ENCODE assay signal across 11 mouse cellular contexts in genomic region chr10:61495461-61495860, GRCm38 (mm10). TPM values are rescaled to one million over a fixed set of nuclear protein-coding genes. Genes with fewer than 3 reads are reported as not detected.
DNase-seq lines count a peak whose midpoint lies in the region; ATAC-seq and TF ChIP-seq lines count a peak whose summit lies in the region.
"Had no signal": no experiment of that assay in that cellular context is flagged by ENCODE, and none has a peak within 500 bp of the region (broad histone marks: within the 10 kb centered on the region; RNA-seq: fewer than 3 reads in every experiment).

No protein-coding gene starts in this region.

- no peak for ATAC-seq in hindbrain, embryonic 16.5 days
- ATAC-seq in midbrain, embryonic 13.5 days: no peak
- ATAC-seq in midbrain, postnatal 0 days (ENCODE audit: low FRiP score): no peak

- H3K4me3 ChIP-seq in hindbrain, embryonic 10.5 days: no peak overlapping the region
- H3K4me3 ChIP-seq in hindbrain, embryonic 16.5 days (ENCODE audit: low read length): no peak overlapping the region
- no peak overlapping the region for H3K4me3 ChIP-seq in midbrain, embryonic 13.5 days (replicated peaks)
- H3K4me3 ChIP-seq in midbrain, postnatal 0 days (ENCODE audit: low read depth, low read length): no peak overlapping the region

- H3K27me3 ChIP-seq in hindbrain, embryonic 10.5 days (ENCODE audit: insufficient read depth, poor library complexity, severe bottlenecking): no peaks in the 10 kb centered on the region
- no peaks in the 10 kb centered on the region; the same call in 1 of the 2 replicates for H3K27me3 ChIP-seq in hindbrain, embryonic 16.5 days (replicated peaks; ENCODE audit: control insufficient read depth, insufficient read depth, low read length)
- H3K27me3 ChIP-seq in midbrain, embryonic 13.5 days: no peaks in the 10 kb centered on the region
- no peaks in the 10 kb centered on the region for H3K27me3 ChIP-seq in midbrain, postnatal 0 days (ENCODE audit: insufficient read depth, low read length)

- TF ChIP-seq CTCF in midbrain, postnatal 0 days (IDR thresholded peaks at IDR 0.05): no peak

- no peak overlapping the region for H3K4me2 ChIP-seq in hindbrain, embryonic 16.5 days (ENCODE audit: low read length)
- H3K4me2 ChIP-seq in midbrain, embryonic 13.5 days (replicated peaks): no peak overlapping the region
- no peak overlapping the region for H3K4me2 ChIP-seq in midbrain, postnatal 0 days (ENCODE audit: low read depth, low read length, poor library complexity, severe bottlenecking)

- no peak overlapping the region for H3K9ac ChIP-seq in hindbrain, embryonic 16.5 days (ENCODE audit: low read depth, low read length)
- no peak overlapping the region for H3K9ac ChIP-seq in midbrain, embryonic 13.5 days (replicated peaks)
- no peak overlapping the region for H3K9ac ChIP-seq in midbrain, postnatal 0 days (replicated peaks; ENCODE audit: low read length, poor library complexity, severe bottlenecking)

- no peaks in the 10 kb centered on the region for H3K9me3 ChIP-seq in hindbrain, embryonic 10.5 days
- no peaks in the 10 kb centered on the region for H3K9me3 ChIP-seq in hindbrain, embryonic 16.5 days (ENCODE audit: control insufficient read depth, low read length)
- H3K9me3 ChIP-seq in midbrain, embryonic 13.5 days: no peaks in the 10 kb centered on the region
- no peaks in the 10 kb centered on the region for H3K9me3 ChIP-seq in midbrain, postnatal 0 days (ENCODE audit: low read length)

- DNase-seq in embryo, embryonic 10.5 days (ENCODE audit: low spot score): peak; percentile 24
- no peak for DNase-seq in embryo, embryonic 9.5 days (ENCODE audit: extremely low spot score)
- DNase-seq in hindbrain, embryonic 10.5 days (ENCODE audit: low spot score): no peak
- DNase-seq in midbrain, postnatal 0 days (ENCODE audit: low spot score): no peak
- DNase-seq in yolk sac, embryonic 10.5 days (ENCODE audit: low spot score): peak; percentile 7
- no peak for DNase-seq in frontal cortex, adult 2 months (ENCODE audit: extremely low spot score in 1 of 2, low spot score in 1 of 2)
- DNase-seq: adrenal gland, postnatal 10 days; heart, postnatal 10 days; lung, adult 18-20 months had no signal

- H3K4me1 ChIP-seq in hindbrain, embryonic 10.5 days (replicated peaks): peaks cover 35% of the 10 kb centered on the region
- peaks cover 8% of the 10 kb centered on the region; the same call in 1 of the 2 replicates for H3K4me1 ChIP-seq in hindbrain, embryonic 16.5 days (ENCODE audit: control insufficient read depth, insufficient read depth, low read depth, low read length)
- H3K4me1 ChIP-seq in midbrain, embryonic 13.5 days (replicated peaks): peaks cover 18% of the 10 kb centered on the region
- H3K4me1 ChIP-seq in midbrain, postnatal 0 days (ENCODE audit: insufficient read depth, low read length): no peaks in the 10 kb centered on the region

- H3K27ac ChIP-seq in hindbrain, embryonic 10.5 days: peak overlapping the region; percentile 75
- no peak overlapping the region for H3K27ac ChIP-seq in hindbrain, embryonic 16.5 days (ENCODE audit: low read depth, low read length)
- peak overlapping the region; percentile 30; the same call in 1 of the 2 replicates for H3K27ac ChIP-seq in midbrain, embryonic 13.5 days
- no peak overlapping the region for H3K27ac ChIP-seq in midbrain, postnatal 0 days (ENCODE audit: low read depth, low read length)

- whole genome bisulfite sequencing in hindbrain, embryonic 10.5 days: 70% methylated on average over 4 of the region's 4 CpGs
- WGBS in hindbrain, embryonic 16.5 days: 58% methylated on average over 4 of the region's 4 CpGs
- 36% methylated on average over 4 of the region's 4 CpGs for WGBS in midbrain, embryonic 13.5 days
- 34% methylated on average over 4 of the region's 4 CpGs for WGBS in midbrain, postnatal 0 days

- H3K36me3 ChIP-seq in hindbrain, embryonic 10.5 days: no peaks in the 10 kb centered on the region
- H3K36me3 ChIP-seq in hindbrain, embryonic 16.5 days (ENCODE audit: control insufficient read depth, insufficient read depth, low read length): no peaks in the 10 kb centered on the region
- no peaks in the 10 kb centered on the region for H3K36me3 ChIP-seq in midbrain, embryonic 13.5 days
- H3K36me3 ChIP-seq in midbrain, postnatal 0 days (ENCODE audit: insufficient read depth, low read length): no peaks in the 10 kb centered on the region

RNA-seq across cellular contexts. Expression of gene Lrrc20, which starts 19.9 kb away (rescaled TPM):
- polyA plus RNA-seq in hindbrain, embryonic 10.5 days (2016; fragmentation: Nextera tagmentation; extraction: Ambion mirVana): 9.8 and 13.5 TPM in 2 replicates
- polyA plus RNA-seq in hindbrain, embryonic 16.5 days (2015; fragmentation: Nextera tagmentation; extraction: Ambion mirVana): 14.9 and 17.7 TPM in 2 replicates
- 15.6 and 15.9 TPM in 2 replicates for polyA plus RNA-seq in midbrain, embryonic 13.5 days (2015; fragmentation: Nextera tagmentation; extraction: Ambion mirVana)
- total RNA-seq in midbrain, postnatal 0 days (2014; rRNA removed): 11.2 and 15.5 TPM in 2 replicates
- 8.1 and 8.3 TPM in 2 replicates for polyA plus RNA-seq in midbrain, postnatal 0 days (2015; fragmentation: Nextera tagmentation; extraction: Ambion mirVana)
- 20.3 and 22.3 TPM in 2 replicates for polyA plus RNA-seq in frontal cortex, adult 2 months (2012; rRNA removed)

RNA-seq across cellular contexts. Expression of gene Eif4ebp2, which starts 43.0 kb away (rescaled TPM):
- 76.8 and 86.0 TPM in 2 replicates for polyA plus RNA-seq in hindbrain, embryonic 10.5 days (2016; fragmentation: Nextera tagmentation; extraction: Ambion mirVana)
- polyA plus RNA-seq in hindbrain, embryonic 16.5 days (2015; fragmentation: Nextera tagmentation; extraction: Ambion mirVana): 43.2 and 46.6 TPM in 2 replicates
- 75.5 and 83.2 TPM in 2 replicates for polyA plus RNA-seq in midbrain, embryonic 13.5 days (2015; fragmentation: Nextera tagmentation; extraction: Ambion mirVana)
- 14.2 and 18.5 TPM in 2 replicates for total RNA-seq in midbrain, postnatal 0 days (2014; rRNA removed)
- polyA plus RNA-seq in midbrain, postnatal 0 days (2015; fragmentation: Nextera tagmentation; extraction: Ambion mirVana): 24.9 and 27.0 TPM in 2 replicates
- 27.3 and 28.9 TPM in 2 replicates for polyA plus RNA-seq in frontal cortex, adult 2 months (2012; rRNA removed)

Comparison
In these comparisons a context has a peak if more than half of its experiments do, and no peak if none do; other contexts are left out.
1. DNase-seq: peak in embryo, embryonic 10.5 days (single experiment) and yolk sac, embryonic 10.5 days (single experiment); none in embryo, embryonic 9.5 days (single experiment), hindbrain, embryonic 10.5 days (single experiment), midbrain, postnatal 0 days (single experiment) and frontal cortex, adult 2 months (0 of 2).
2. H3K27ac ChIP-seq: peak in hindbrain, embryonic 10.5 days (single experiment) and midbrain, embryonic 13.5 days (single experiment); none in hindbrain, embryonic 16.5 days (single experiment) and midbrain, postnatal 0 days (single experiment).